Mouse (Mus musculus) MEL (cell line): ENCODE results near the gene Zwint. TPM values are rescaled to one million over a fixed set of nuclear protein-coding genes. Genes with fewer than 3 reads are reported as not detected.
A peak's percentile ranks its signal among the peaks of the same experiment; 100 is the strongest.

Experiments used
- DNase-seq: peaks from one replicate; pipeline ENCODE4 v3.0.0; 2011; ENCODE audit warnings: low read depth, low spot score
- H3K27ac ChIP-seq: 2 replicates; pipeline ENCODE4 v1.5.1; 2012; ENCODE audit warnings: low read depth, mild to moderate bottlenecking, control low read depth, low read length, moderate library complexity; ENCODE audit not compliant: control insufficient read depth
- H3K27me3 ChIP-seq, 2 experiments: fragments of 150-350 bp in 1 of 2; sonication (generic) in 1 of 2; 2 replicates each; pipeline ENCODE4 v1.6.1; 2012; ENCODE audit warnings: low read length in 2 of 2, mild to moderate bottlenecking in 2 of 2, improper control_type of control experiment in 1 of 2, moderate library complexity in 1 of 2; ENCODE audit not compliant: insufficient read depth in 2 of 2, control insufficient read depth in 1 of 2
- H3K36me3 ChIP-seq, 2 experiments: 2 replicates each; pipeline ENCODE4 v1.6.1; 2012 to 2014; ENCODE audit warnings: low read length in 2 of 2, improper control_type of control experiment in 1 of 2, inconsistent platforms in 1 of 2, mild to moderate bottlenecking in 1 of 2; ENCODE audit not compliant: insufficient read depth in 2 of 2, control insufficient read depth in 1 of 2
- H3K4me1 ChIP-seq, 2 experiments: fragments of 150-350 bp in 1 of 2; sonication (generic) in 1 of 2; 2 replicates each; pipeline ENCODE4 v1.6.1; 2012; ENCODE audit warnings: low read length in 2 of 2, improper control_type of control experiment in 1 of 2, mild to moderate bottlenecking in 1 of 2; ENCODE audit not compliant: insufficient read depth in 2 of 2, control insufficient read depth in 1 of 2
- H3K4me3 ChIP-seq, 2 experiments: fragments of 150-350 bp in 1 of 2; sonication (generic) in 1 of 2; 2 replicates each; pipeline ENCODE4 v1.5.1; 2012; ENCODE audit warnings: low read depth in 2 of 2, low read length in 2 of 2, mild to moderate bottlenecking in 2 of 2, moderate library complexity in 2 of 2, control low read depth in 1 of 2, improper control_type of control experiment in 1 of 2; ENCODE audit not compliant: control insufficient read depth in 1 of 2, insufficient read depth in 1 of 2
- H3K79me2 ChIP-seq: 2 replicates; pipeline ENCODE4 v1.6.1; 2012; ENCODE audit warnings: mild to moderate bottlenecking, low read length, moderate library complexity; ENCODE audit not compliant: control insufficient read depth, poor library complexity, insufficient read depth
- H3K9ac ChIP-seq: 2 replicates; pipeline ENCODE4 v1.6.1; 2012; ENCODE audit warnings: low read depth, mild to moderate bottlenecking, control low read depth, low read length, moderate library complexity; ENCODE audit not compliant: control insufficient read depth, poor library complexity, severe bottlenecking
- H3K9me3 ChIP-seq: fragments of 150-350 bp; sonication (generic); replicated peaks from 2 replicates; pipeline ENCODE4 v1.6.1; 2012; ENCODE audit warnings: mild to moderate bottlenecking, low read length, improper control_type of control experiment, moderate library complexity; ENCODE audit not compliant: insufficient read depth
- CHD1 ChIP-seq: IDR thresholded peaks from 2 replicates; pipeline ENCODE4 v1.6.1; 2012; ENCODE audit warnings: low read depth, mild to moderate bottlenecking, inconsistent platforms, low read length, improper control_type of control experiment
- CHD2 ChIP-seq: IDR thresholded peaks from 2 replicates; pipeline ENCODE4 v1.6.1; 2011; ENCODE audit warnings: low read length, improper control_type of control experiment
- E2F4 ChIP-seq: IDR thresholded peaks from 2 replicates; pipeline ENCODE4 v1.6.1; 2011; ENCODE audit warnings: low read depth, low read length, improper control_type of control experiment, borderline replicate concordance
- ELF1 ChIP-seq: IDR thresholded peaks from 2 replicates; pipeline ENCODE4 v1.6.1; 2014; ENCODE audit warnings: low read depth, mild to moderate bottlenecking, inconsistent platforms, low read length, improper control_type of control experiment, moderate library complexity
- EP300 ChIP-seq, 2 experiments: IDR thresholded peaks; 2 replicates each; pipeline ENCODE4 v1.6.1; 2011; ENCODE audit warnings: improper control_type of control experiment in 2 of 2, low read length in 2 of 2, low read depth in 1 of 2, mild to moderate bottlenecking in 1 of 2
- ETS1 ChIP-seq: IDR thresholded peaks from 2 replicates; pipeline ENCODE4 v1.6.1; 2012; ENCODE audit warnings: low read depth, mild to moderate bottlenecking, inconsistent platforms, low read length, improper control_type of control experiment, moderate library complexity
- MAFK ChIP-seq: IDR thresholded peaks from 2 replicates; pipeline ENCODE4 v1.6.1; 2011; ENCODE audit warnings: low read depth, mild to moderate bottlenecking, low read length, improper control_type of control experiment, borderline replicate concordance
- MAZ ChIP-seq: IDR thresholded peaks from 2 replicates; pipeline ENCODE4 v1.6.1; 2012; ENCODE audit warnings: low read depth, mild to moderate bottlenecking, inconsistent platforms, low read length, improper control_type of control experiment
- MEF2A ChIP-seq: IDR thresholded peaks from 2 replicates; pipeline ENCODE4 v1.6.1; 2014; ENCODE audit warnings: low read depth, mild to moderate bottlenecking, inconsistent platforms, low read length, improper control_type of control experiment; ENCODE audit not compliant: poor library complexity, insufficient replicate concordance, severe bottlenecking; ENCODE audit errors: extremely low read depth
- MYC ChIP-seq: IDR thresholded peaks from 2 replicates; pipeline ENCODE4 v1.6.1; 2011; ENCODE audit warnings: low read depth, mild to moderate bottlenecking, low read length, improper control_type of control experiment, moderate library complexity
- NRF1 ChIP-seq: IDR thresholded peaks from 2 replicates; pipeline ENCODE4 v1.6.1; 2014; ENCODE audit warnings: low read depth, mild to moderate bottlenecking, inconsistent platforms, low read length, improper control_type of control experiment, moderate library complexity; ENCODE audit not compliant: poor library complexity, insufficient read depth, severe bottlenecking
- POLR2A ChIP-seq, 2 experiments: IDR thresholded peaks; 2 replicates each; pipeline ENCODE4 v1.6.1; 2011 to 2012; ENCODE audit warnings: low read length in 2 of 2, mild to moderate bottlenecking in 2 of 2, control low read depth in 1 of 2, improper control_type of control experiment in 1 of 2, low read depth in 1 of 2, moderate library complexity in 1 of 2; ENCODE audit not compliant: control insufficient read depth in 1 of 2, insufficient read depth in 1 of 2, poor library complexity in 1 of 2
- POLR2AphosphoS2 ChIP-seq: IDR thresholded peaks from 2 replicates; pipeline ENCODE4 v1.6.1; 2011; ENCODE audit warnings: low read length, improper control_type of control experiment
- SIN3A ChIP-seq: IDR thresholded peaks from 2 replicates; pipeline ENCODE4 v1.6.1; 2012; ENCODE audit warnings: low read length, improper control_type of control experiment, inconsistent platforms
- SMC3 ChIP-seq: IDR thresholded peaks from 2 replicates; pipeline ENCODE4 v1.6.1; 2011; ENCODE audit warnings: low read depth, low read length, improper control_type of control experiment
- TCF12 ChIP-seq: IDR thresholded peaks from 2 replicates; pipeline ENCODE4 v1.6.1; 2014; ENCODE audit warnings: low read depth, mild to moderate bottlenecking, inconsistent platforms, low read length, improper control_type of control experiment, moderate library complexity
- USF2 ChIP-seq, 2 experiments: IDR thresholded peaks; 2 replicates each; pipeline ENCODE4 v1.6.1; 2011 to 2012; ENCODE audit warnings: improper control_type of control experiment in 2 of 2, low read length in 2 of 2, borderline replicate concordance in 1 of 2, inconsistent platforms in 1 of 2, low read depth in 1 of 2, mild to moderate bottlenecking in 1 of 2; ENCODE audit not compliant: insufficient read depth in 1 of 2
- ZC3H11A ChIP-seq: IDR thresholded peaks from 2 replicates; pipeline ENCODE4 v1.6.1; 2012; ENCODE audit warnings: low read depth, mild to moderate bottlenecking, inconsistent platforms, low read length, improper control_type of control experiment
- ZMIZ1 ChIP-seq: IDR thresholded peaks from 2 replicates; pipeline ENCODE4 v1.6.1; 2012; ENCODE audit warnings: low read depth, mild to moderate bottlenecking, inconsistent platforms, low read length, improper control_type of control experiment, moderate library complexity
- ZNF384 ChIP-seq: IDR thresholded peaks from 2 replicates; pipeline ENCODE4 v1.6.1; 2012; ENCODE audit warnings: low read depth, mild to moderate bottlenecking, inconsistent platforms, low read length, improper control_type of control experiment
- polyA plus RNA-seq, 2 experiments: library from polyadenylated mRNA; stranded (reverse) in 1 of 2; unstranded in 1 of 2; fragments of >175 nt in 1 of 2; fragments of >200 nt in 1 of 2; gene quantifications; 2 replicates each; pipeline versions ENCODE4 v1.2.1 to v1.2.4; 2012; ENCODE audit warnings: low replicate concordance in 2 of 2, low read depth in 1 of 2; ENCODE audit not compliant: insufficient read length in 2 of 2, insufficient read depth in 1 of 2, missing spikeins in 1 of 2
- total RNA-seq: library from RNA; depleted of rRNA; stranded (reverse); fragments of 300-350 nt; gene quantifications from 2 replicates; pipeline ENCODE4 v1.2.3, GENCODE M21; 2012

Zwint gene
- total and polyA plus RNA-seq, 3 experiments = 170 to 555 (median 214) TPM

GRCm38 (mm10) chr10:72669086-72669485, 14.4 kb downstream of the Zwint start (continued):
- TF ChIP-seq CHD2 = no peak; the same call in 1 of the 2 replicates
- peak; percentile 95 for TF ChIP-seq TCF12
- TF ChIP-seq EP300 (IDR thresholded peaks at IDR 0.05; ENCODE audit: low read depth in 1 of 2, low read length in 2 of 2) = peak; percentile 88 to 93
- no peak; the same call in 1 of the 2 replicates for TF ChIP-seq MAZ
- peak; percentile 65 for TF ChIP-seq ZNF384
- TF ChIP-seq USF2 (IDR thresholded peaks at IDR 0.05; ENCODE audit: borderline replicate concordance in 1 of 2, insufficient read depth in 1 of 2, low read depth in 1 of 2, low read length in 2 of 2) = no peak
- TF ChIP-seq NRF1 = no peak
- no peak for TF ChIP-seq POLR2A (IDR thresholded peaks at IDR 0.05; ENCODE audit: control insufficient read depth in 1 of 2, insufficient read depth in 1 of 2, low read depth in 1 of 2, low read length in 2 of 2, poor library complexity in 1 of 2)
- TF ChIP-seq SIN3A = peak; percentile 73
- TF ChIP-seq, all 39 proteins: peak for 14

GRCm38 (mm10) chr10:72675971-72676370, 21.3 kb downstream of the Zwint start:
- peaks cover 0 to 19% of the 10 kb centered on the region in 2 experiments; a peak in 3 of 4 replicates for H3K36me3 ChIP-seq
- H3K27ac ChIP-seq = peak overlapping the region; percentile 8
- no peak overlapping the region for H3K9ac ChIP-seq
- no peak for DNase-seq
- H3K4me3 ChIP-seq = no peak overlapping the region
- no peaks in the 10 kb centered on the region for H3K9me3 ChIP-seq
- TF ChIP-seq ZNF384 (no peak), CHD2 (no peak), SMC3 (no peak), TCF12 (no peak), MAFK (no peak), ZC3H11A (no peak), ELF1 (no peak), MAZ (no peak), E2F4 (no peak), MYC (no peak), CHD1 (no peak), ZMIZ1 (no peak), MEF2A (no peak), ETS1 (no peak), POLR2AphosphoS2 (no peak)
- H3K79me2 ChIP-seq = no peaks in the 10 kb centered on the region
- no peaks in the 10 kb centered on the region for H3K27me3 ChIP-seq
- peaks cover 0 to 12% of the 10 kb centered on the region in 2 experiments; a peak in 3 of 4 replicates for H3K4me1 ChIP-seq
